ENCODE assay signal across 8 mouse cellular contexts in the genomic region with DNA sequence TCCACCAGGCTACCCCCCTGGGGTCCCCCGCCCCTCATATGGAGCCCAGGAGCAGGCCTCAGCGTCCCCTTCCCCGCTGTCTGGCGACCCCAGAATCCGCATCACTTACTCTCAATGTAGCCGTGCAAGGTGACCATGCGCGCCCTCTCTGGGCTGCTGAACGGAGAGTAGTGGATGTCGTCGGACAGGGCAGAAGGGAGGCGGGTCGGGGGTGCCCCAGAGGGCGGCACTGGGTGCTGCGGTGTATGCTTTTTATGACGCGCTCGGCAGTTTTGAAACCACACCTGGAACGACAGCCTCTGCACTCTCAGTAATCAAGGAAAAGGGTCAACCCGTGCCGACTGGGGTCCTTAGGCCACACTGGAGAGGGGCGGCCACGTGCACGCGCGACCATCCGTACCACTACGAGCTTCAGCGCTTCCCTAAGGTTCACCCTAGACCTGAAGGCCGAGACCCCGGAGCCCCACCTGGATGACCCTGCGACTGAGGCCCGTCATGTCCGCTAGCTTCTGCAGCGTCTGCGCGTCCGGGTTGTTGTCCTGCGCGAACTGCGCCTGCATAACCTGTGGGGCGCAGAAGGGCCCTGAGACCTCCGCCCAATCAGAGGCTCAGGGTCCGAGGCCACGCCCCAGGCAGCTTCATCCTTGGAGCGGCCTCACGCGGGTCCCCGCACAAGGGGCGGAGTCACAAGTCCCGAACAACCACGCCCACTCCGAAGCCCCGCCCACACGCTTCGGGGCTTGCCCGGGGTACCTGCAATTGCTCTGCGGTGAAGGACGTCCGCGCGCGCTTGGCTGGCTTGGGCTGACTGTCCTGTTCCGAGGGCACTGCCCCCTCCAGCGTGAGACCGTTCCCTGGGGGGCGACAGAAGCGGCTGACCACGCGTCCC. TPM values are rescaled to one million over a fixed set of nuclear protein-coding genes. Genes with fewer than 3 reads are reported as not detected.
A peak's percentile ranks its signal among the peaks of the same experiment; 100 is the strongest.
DNase-seq lines count a peak whose midpoint lies in the region; ATAC-seq lines count a peak whose summit lies in the region.

No protein-coding gene starts in this region.

- peak overlapping the region; percentile 19; the same call in 1 of the 2 replicates for H3K9ac ChIP-seq in forebrain, embryonic 16.5 days (replicated peaks; ENCODE audit: low read depth, low read length)
- H3K9ac ChIP-seq in intestine, embryonic 15.5 days, result 0 out of 2 replicates have a peak overlapping the region, but pooled peaks have one; percentile 4
- H3K9ac ChIP-seq in liver, embryonic 16.5 days (ENCODE audit: low read depth, low read length), result 0 out of 2 replicates have a peak overlapping the region, but pooled peaks have one; percentile 10
- 0 out of 2 replicates have a peak overlapping the region, but pooled peaks have one; percentile 21 for H3K9ac ChIP-seq in neural tube, embryonic 12.5 days

- H3K36me3 ChIP-seq in forebrain, embryonic 16.5 days (ENCODE audit: control insufficient read depth, insufficient read depth), result no peaks in the 10 kb centered on the region
- H3K36me3 ChIP-seq in intestine, embryonic 15.5 days, result no peaks in the 10 kb centered on the region
- no peaks in the 10 kb centered on the region for H3K36me3 ChIP-seq in liver, embryonic 16.5 days (ENCODE audit: control insufficient read depth, insufficient read depth)
- H3K36me3 ChIP-seq in neural tube, embryonic 12.5 days, result no peaks in the 10 kb centered on the region

- no peaks in the 10 kb centered on the region for H3K9me3 ChIP-seq in forebrain, embryonic 16.5 days (ENCODE audit: control insufficient read depth, low read length)
- no peaks in the 10 kb centered on the region for H3K9me3 ChIP-seq in intestine, embryonic 15.5 days
- no peaks in the 10 kb centered on the region for H3K9me3 ChIP-seq in liver, embryonic 16.5 days (replicated peaks; ENCODE audit: control insufficient read depth, low read length)
- H3K9me3 ChIP-seq in neural tube, embryonic 12.5 days, result no peaks in the 10 kb centered on the region

- 1% methylated on average over 70 of the region's 70 CpGs for WGBS in forebrain, embryonic 16.5 days
- WGBS in intestine, embryonic 15.5 days, result 5% methylated on average over 70 of the region's 70 CpGs
- 1% methylated on average over 70 of the region's 70 CpGs for WGBS in liver, embryonic 16.5 days (ENCODE audit: insufficient replicate concordance)
- WGBS in neural tube, embryonic 12.5 days, result 1% methylated on average over 70 of the region's 70 CpGs

- peaks cover 66% of the 10 kb centered on the region for H3K27me3 ChIP-seq in forebrain, embryonic 16.5 days (replicated peaks; ENCODE audit: control insufficient read depth, insufficient read depth, low read length)
- H3K27me3 ChIP-seq in intestine, embryonic 15.5 days (replicated peaks), result peaks cover 91% of the 10 kb centered on the region
- peaks cover 73% of the 10 kb centered on the region for H3K27me3 ChIP-seq in liver, embryonic 16.5 days (ENCODE audit: control insufficient read depth, insufficient read depth, low read depth, low read length)
- peaks cover 98% of the 10 kb centered on the region for H3K27me3 ChIP-seq in neural tube, embryonic 12.5 days (replicated peaks)

- peaks cover 18% of the 10 kb centered on the region for H3K4me1 ChIP-seq in forebrain, embryonic 16.5 days (replicated peaks; ENCODE audit: control insufficient read depth, insufficient read depth, low read length)
- peaks cover 14% of the 10 kb centered on the region for H3K4me1 ChIP-seq in intestine, embryonic 15.5 days (replicated peaks)
- peaks cover 5% of the 10 kb centered on the region for H3K4me1 ChIP-seq in liver, embryonic 16.5 days (ENCODE audit: control insufficient read depth, low read depth, low read length)
- peaks cover 12% of the 10 kb centered on the region for H3K4me1 ChIP-seq in neural tube, embryonic 12.5 days

- DNase-seq in cerebellum, postnatal 14 days, result peak; percentile 57 to 59
- no peak for DNase-seq in cerebellum, adult 11-12 months
- DNase-seq in adrenal gland, postnatal 36 days, result peak; percentile 73 to 77
- peak; percentile 77 for DNase-seq in thymus, postnatal 14 days

- H3K27ac ChIP-seq in forebrain, embryonic 16.5 days (ENCODE audit: low read length), result peak overlapping the region; percentile 34; the same call in 1 of the 2 replicates
- H3K27ac ChIP-seq in intestine, embryonic 15.5 days, result no peak overlapping the region
- H3K27ac ChIP-seq in liver, embryonic 16.5 days (ENCODE audit: low read length), result no peak overlapping the region
- no peak overlapping the region for H3K27ac ChIP-seq in neural tube, embryonic 12.5 days

- H3K4me2 ChIP-seq in forebrain, embryonic 16.5 days (ENCODE audit: low read length), result peak overlapping the region; percentile 59
- peak overlapping the region; percentile 91 for H3K4me2 ChIP-seq in intestine, embryonic 15.5 days (replicated peaks)
- peak overlapping the region; percentile 70 for H3K4me2 ChIP-seq in liver, embryonic 16.5 days (ENCODE audit: low read depth, low read length)
- H3K4me2 ChIP-seq in neural tube, embryonic 12.5 days (replicated peaks), result peak overlapping the region; percentile 71

- peak; percentile 74 for ATAC-seq in forebrain, embryonic 16.5 days
- ATAC-seq in intestine, embryonic 15.5 days, result peak; percentile 91
- ATAC-seq in liver, embryonic 16.5 days (ENCODE audit: low read depth), result peak; percentile 82
- ATAC-seq in neural tube, embryonic 12.5 days (ENCODE audit: low FRiP score, low read depth), result peak; percentile 85

- peak overlapping the region; percentile 38 for H3K4me3 ChIP-seq in forebrain, embryonic 16.5 days (replicated peaks; ENCODE audit: low read length)
- H3K4me3 ChIP-seq in intestine, embryonic 15.5 days (replicated peaks), result peak overlapping the region; percentile 45
- H3K4me3 ChIP-seq in liver, embryonic 16.5 days (ENCODE audit: low read depth, low read length), result peak overlapping the region; percentile 52
- H3K4me3 ChIP-seq in neural tube, embryonic 12.5 days, result peak overlapping the region; percentile 37

RNA-seq across cellular contexts. Expression of a gene that starts 14.1 kb away (rescaled TPM):
- 1 to 10 TPM; 1.6 to 1.8 TPM for total RNA-seq in adrenal gland, postnatal 36 days (2021)
- polyA plus RNA-seq in forebrain, embryonic 16.5 days (2015; fragmentation: Nextera tagmentation; extraction: Ambion mirVana), result 37.0 and 48.1 TPM in 2 replicates
- polyA plus RNA-seq in intestine, embryonic 15.5 days (2015; fragmentation: Nextera tagmentation; extraction: Ambion mirVana), result 1.6 and 2.0 TPM in 2 replicates
- polyA plus RNA-seq in liver, embryonic 16.5 days (2015; fragmentation: Nextera tagmentation; extraction: Ambion mirVana), result 0.41 and 0.53 TPM in 2 replicates
- polyA plus RNA-seq in neural tube, embryonic 12.5 days (2016; fragmentation: Nextera tagmentation; extraction: Ambion mirVana), result 1.2 and 1.4 TPM in 2 replicates

RNA-seq across cellular contexts. Expression of a gene that starts 41.8 kb away (rescaled TPM):
- total RNA-seq in adrenal gland, postnatal 36 days (2021), result 1 to 10 TPM in 1 of 2 experiments, under 1 TPM in 1; 0.56 to 1.1 TPM
- polyA plus RNA-seq in forebrain, embryonic 16.5 days (2015; fragmentation: Nextera tagmentation; extraction: Ambion mirVana), result 1.5 and 2.2 TPM in 2 replicates
- polyA plus RNA-seq in intestine, embryonic 15.5 days (2015; fragmentation: Nextera tagmentation; extraction: Ambion mirVana), result 0.21 TPM in 1 of 2 replicates, not detected in the other
- 0.13 TPM in 1 of 2 replicates, not detected in the other for polyA plus RNA-seq in liver, embryonic 16.5 days (2015; fragmentation: Nextera tagmentation; extraction: Ambion mirVana)
- polyA plus RNA-seq in neural tube, embryonic 12.5 days (2016; fragmentation: Nextera tagmentation; extraction: Ambion mirVana), result 0.48 and 0.50 TPM in 2 replicates

RNA-seq across cellular contexts. Expression of a gene that starts 41.9 kb away (rescaled TPM):
- total RNA-seq in adrenal gland, postnatal 36 days (2021), result 100 to 1,000 TPM; 205 to 220 TPM
- 240 and 273 TPM in 2 replicates for polyA plus RNA-seq in forebrain, embryonic 16.5 days (2015; fragmentation: Nextera tagmentation; extraction: Ambion mirVana)
- 288 and 322 TPM in 2 replicates for polyA plus RNA-seq in intestine, embryonic 15.5 days (2015; fragmentation: Nextera tagmentation; extraction: Ambion mirVana)
- 128 and 134 TPM in 2 replicates for polyA plus RNA-seq in liver, embryonic 16.5 days (2015; fragmentation: Nextera tagmentation; extraction: Ambion mirVana)
- 202 and 212 TPM in 2 replicates for polyA plus RNA-seq in neural tube, embryonic 12.5 days (2016; fragmentation: Nextera tagmentation; extraction: Ambion mirVana)

RNA-seq across cellular contexts. Expression of a gene that starts 45.1 kb away (rescaled TPM):
- 10 to 100 TPM; 24.3 to 28.4 TPM for total RNA-seq in adrenal gland, postnatal 36 days (2021)
- 26.4 and 30.9 TPM in 2 replicates for polyA plus RNA-seq in forebrain, embryonic 16.5 days (2015; fragmentation: Nextera tagmentation; extraction: Ambion mirVana)
- polyA plus RNA-seq in intestine, embryonic 15.5 days (2015; fragmentation: Nextera tagmentation; extraction: Ambion mirVana), result 35.1 and 35.9 TPM in 2 replicates
- 14.6 and 17.0 TPM in 2 replicates for polyA plus RNA-seq in liver, embryonic 16.5 days (2015; fragmentation: Nextera tagmentation; extraction: Ambion mirVana)
- polyA plus RNA-seq in neural tube, embryonic 12.5 days (2016; fragmentation: Nextera tagmentation; extraction: Ambion mirVana), result 23.1 and 23.8 TPM in 2 replicates

RNA-seq across cellular contexts. Expression of a gene that starts 45.5 kb away (rescaled TPM):
- 10 to 100 TPM; 28.9 to 30.8 TPM for total RNA-seq in adrenal gland, postnatal 36 days (2021)
- polyA plus RNA-seq in forebrain, embryonic 16.5 days (2015; fragmentation: Nextera tagmentation; extraction: Ambion mirVana), result 158 and 165 TPM in 2 replicates
- polyA plus RNA-seq in intestine, embryonic 15.5 days (2015; fragmentation: Nextera tagmentation; extraction: Ambion mirVana), result 49.0 and 54.4 TPM in 2 replicates
- polyA plus RNA-seq in liver, embryonic 16.5 days (2015; fragmentation: Nextera tagmentation; extraction: Ambion mirVana), result 22.4 TPM in 2 replicates
- 127 and 128 TPM in 2 replicates for polyA plus RNA-seq in neural tube, embryonic 12.5 days (2016; fragmentation: Nextera tagmentation; extraction: Ambion mirVana)

Comparison
In these comparisons a context has a peak if more than half of its experiments do, and no peak if none do; other contexts are left out.
1. RNA of a gene that starts 14.1 kb away (polyA plus RNA-seq): 37.0 to 48.1 TPM in forebrain, embryonic 16.5 days; 1.6 to 2.0 TPM in intestine, embryonic 15.5 days, 1.2 to 1.4 TPM in neural tube, embryonic 12.5 days and 0.41 to 0.53 TPM in liver, embryonic 16.5 days; every median in the first group is over 10 times any median in the second.
2. Peak in every context shown above with its lines, with median percentiles within 50 percentile points of each other: ATAC-seq, H3K4me2 ChIP-seq, H3K4me3 ChIP-seq and H3K9ac ChIP-seq.